Mouse (Mus musculus) liver, embryonic 14.5 days (tissue): ENCODE measurements around the gene Cdc20b.

ENCODE experiments used
- CTCF ChIP-seq: IDR thresholded peaks from 2 replicates; pipeline ENCODE4 v1.5.1; 2016; ENCODE audit warnings: antibody characterized with exemption, low read depth, control low read depth
- EP300 ChIP-seq: IDR thresholded peaks from 2 replicates; pipeline ENCODE4 v1.6.1; 2016; ENCODE audit warnings: antibody characterized with exemption, low read depth

GRCm38 (mm10) chr13:113084732-113085131 lies 49.8 kb downstream of the Cdc20b start:
- TF ChIP-seq CTCF (no peak), EP300 (no peak)
